Mouse (Mus musculus): ENCODE results near the gene Oprd1.

The Oprd1 gene

DNA sequence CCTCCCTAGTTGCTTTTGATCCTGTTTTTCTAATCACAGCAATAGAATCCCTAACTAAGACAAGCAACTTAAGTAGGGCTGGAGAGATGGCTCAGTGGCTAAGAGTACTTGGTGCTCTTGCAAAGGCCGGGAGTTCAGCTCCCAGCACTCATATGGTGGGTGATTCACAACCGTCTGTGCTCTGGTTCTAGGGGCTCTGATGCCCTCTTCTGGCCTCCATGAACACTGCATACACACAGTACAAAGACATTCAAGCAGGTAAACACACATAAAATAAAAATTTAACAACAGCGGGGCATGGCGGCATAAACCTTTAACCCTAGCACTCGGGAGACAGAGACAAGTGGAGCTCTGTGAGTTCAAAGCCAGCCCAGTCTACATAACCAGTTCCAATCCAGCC, 1.9 kb upstream of the Oprd1 start:
- peaks cover 18% of the 10 kb centered on the region for H3K4me1 ChIP-seq (replicated peaks; ENCODE audit: low read depth, low read length)
- H3K27me3 ChIP-seq (ENCODE audit: insufficient read depth, low read length) = peaks cover 77% of the 10 kb centered on the region
- TF ChIP-seq POU5F1 (IDR thresholded peaks at IDR 0.05; ENCODE audit: borderline replicate concordance, low read length) (no peak), CTCF (conservative IDR thresholded peaks at IDR 0.05; ENCODE audit: low read length) (peak; percentile 19)
- no peak overlapping the region for H3K4me3 ChIP-seq (replicated peaks; ENCODE audit: low read length)
- H3K9me3 ChIP-seq (ENCODE audit: low read length) = no peaks in the 10 kb centered on the region
- H3K36me3 ChIP-seq (ENCODE audit: insufficient read depth, low read length) = no peaks in the 10 kb centered on the region

DNA sequence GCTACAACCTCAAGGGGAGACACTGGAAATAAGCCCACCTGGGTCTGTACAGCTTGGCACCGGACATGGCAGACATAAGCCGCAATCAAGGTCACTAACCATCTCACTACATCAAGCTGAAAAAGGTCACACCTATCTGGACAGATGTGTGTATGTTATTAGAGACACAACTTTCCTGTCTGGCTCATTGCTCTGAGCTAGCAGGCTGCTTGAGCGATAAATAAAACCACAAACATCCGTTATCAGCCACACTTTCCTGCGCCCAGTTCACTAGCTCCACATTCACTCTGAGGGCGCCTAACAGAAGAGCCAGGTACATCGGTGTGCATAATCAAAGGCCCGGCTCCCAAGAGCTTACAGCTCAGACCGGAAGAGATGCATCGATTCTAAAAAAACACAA, 806 bp upstream of the Oprd1 start:
- H3K9me3 ChIP-seq (ENCODE audit: low read length) = no peaks in the 10 kb centered on the region
- no peaks in the 10 kb centered on the region for H3K36me3 ChIP-seq (ENCODE audit: insufficient read depth, low read length)
- peaks cover 23% of the 10 kb centered on the region for H3K4me1 ChIP-seq (replicated peaks; ENCODE audit: low read depth, low read length)
- H3K27me3 ChIP-seq (ENCODE audit: insufficient read depth, low read length) = peaks cover 77% of the 10 kb centered on the region
- H3K4me3 ChIP-seq (replicated peaks; ENCODE audit: low read length) = peak overlapping the region; percentile 77; the same call in 1 of the 2 replicates
- TF ChIP-seq POU5F1 (IDR thresholded peaks at IDR 0.05; ENCODE audit: borderline replicate concordance, low read length) (no peak), CTCF (conservative IDR thresholded peaks at IDR 0.05; ENCODE audit: low read length) (no peak), NANOG (IDR thresholded peaks at IDR 0.05; ENCODE audit: borderline replicate concordance, low read length) (no peak)

GRCm38 (mm10) chr4:132138640-132139039, 5.6 kb downstream of the Oprd1 start:
- Histone ChIP-seq H3K36me3 (ENCODE audit: insufficient read depth, low read length) (no peaks in the 10 kb centered on the region), H3K4me3 (replicated peaks; ENCODE audit: low read length) (no peak overlapping the region), H3K27me3 (ENCODE audit: insufficient read depth, low read length) (peaks cover 42% of the 10 kb centered on the region), H3K4me1 (replicated peaks; ENCODE audit: low read depth, low read length) (peaks cover 40% of the 10 kb centered on the region), H3K9me3 (ENCODE audit: low read length) (no peaks in the 10 kb centered on the region)
- peak; percentile 94 for TF ChIP-seq CTCF (conservative IDR thresholded peaks at IDR 0.05; ENCODE audit: low read length)
- no peak for TF ChIP-seq POU5F1 (IDR thresholded peaks at IDR 0.05; ENCODE audit: borderline replicate concordance, low read length)

GRCm38 (mm10) chr4:132137013-132137412, 7.3 kb downstream of the Oprd1 start:
- Histone ChIP-seq H3K4me3 (replicated peaks; ENCODE audit: low read length) (no peak overlapping the region), H3K36me3 (ENCODE audit: insufficient read depth, low read length) (no peaks in the 10 kb centered on the region), H3K27me3 (ENCODE audit: insufficient read depth, low read length) (peaks cover 26% of the 10 kb centered on the region), H3K9me3 (ENCODE audit: low read length) (no peaks in the 10 kb centered on the region), H3K4me1 (replicated peaks; ENCODE audit: low read depth, low read length) (peaks cover 51% of the 10 kb centered on the region)
- TF ChIP-seq NANOG (IDR thresholded peaks at IDR 0.05; ENCODE audit: borderline replicate concordance, low read length) (no peak), CTCF (conservative IDR thresholded peaks at IDR 0.05; ENCODE audit: low read length) (no peak), POU5F1 (IDR thresholded peaks at IDR 0.05; ENCODE audit: borderline replicate concordance, low read length) (no peak)

- H3K9me3 ChIP-seq (ENCODE audit: low read length) = no peaks in the 10 kb centered on the region
- H3K36me3 ChIP-seq (ENCODE audit: insufficient read depth, low read length) = no peaks in the 10 kb centered on the region
- H3K27me3 ChIP-seq (ENCODE audit: insufficient read depth, low read length) = 0 out of 2 replicates have a peak, but pooled peaks cover 8% of the 10 kb centered on the region
- H3K4me1 ChIP-seq (replicated peaks; ENCODE audit: low read depth, low read length) = peaks cover 72% of the 10 kb centered on the region
- H3K4me3 ChIP-seq (replicated peaks; ENCODE audit: low read length) = peak overlapping the region; percentile 57
- no peak for TF ChIP-seq NANOG (IDR thresholded peaks at IDR 0.05; ENCODE audit: borderline replicate concordance, low read length)
- no peak for TF ChIP-seq POU5F1 (IDR thresholded peaks at IDR 0.05; ENCODE audit: borderline replicate concordance, low read length)
- TF ChIP-seq CTCF (conservative IDR thresholded peaks at IDR 0.05; ENCODE audit: low read length) = no peak
Observed at GRCm38 (mm10) chr4:132133920-132134319, 10.4 kb downstream of the Oprd1 start.

DNA sequence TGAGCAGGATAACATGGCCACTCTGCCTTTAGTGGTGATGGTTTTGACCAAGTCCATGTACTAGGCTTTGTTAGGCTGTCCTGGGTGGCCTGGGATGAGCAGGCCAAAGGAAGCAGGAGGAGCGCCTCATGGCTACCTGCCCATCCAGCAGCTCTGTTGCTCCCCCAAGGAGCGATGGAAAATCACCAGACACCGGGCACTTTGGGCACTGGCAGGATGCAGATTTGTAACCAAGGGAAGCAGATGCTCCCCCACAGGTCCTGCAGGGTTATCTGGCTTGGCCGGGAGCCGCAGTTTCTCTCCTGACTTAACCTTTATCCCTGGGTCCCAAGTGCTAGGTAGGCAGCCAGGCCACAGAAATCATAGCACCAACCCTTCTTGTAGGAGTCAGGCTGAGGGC, 10.9 kb downstream of the Oprd1 start:
- Histone ChIP-seq H3K9me3 (ENCODE audit: low read length) (no peaks in the 10 kb centered on the region), H3K36me3 (ENCODE audit: insufficient read depth, low read length) (no peaks in the 10 kb centered on the region), H3K4me1 (replicated peaks; ENCODE audit: low read depth, low read length) (peaks cover 77% of the 10 kb centered on the region), H3K27me3 (ENCODE audit: insufficient read depth, low read length) (0 out of 2 replicates have a peak, but pooled peaks cover 8% of the 10 kb centered on the region), H3K4me3 (replicated peaks; ENCODE audit: low read length) (peak overlapping the region; percentile 57)
- no peak for TF ChIP-seq POU5F1 (IDR thresholded peaks at IDR 0.05; ENCODE audit: borderline replicate concordance, low read length)
- no peak for TF ChIP-seq CTCF (conservative IDR thresholded peaks at IDR 0.05; ENCODE audit: low read length)
- TF ChIP-seq NANOG (IDR thresholded peaks at IDR 0.05; ENCODE audit: borderline replicate concordance, low read length) = no peak

DNA sequence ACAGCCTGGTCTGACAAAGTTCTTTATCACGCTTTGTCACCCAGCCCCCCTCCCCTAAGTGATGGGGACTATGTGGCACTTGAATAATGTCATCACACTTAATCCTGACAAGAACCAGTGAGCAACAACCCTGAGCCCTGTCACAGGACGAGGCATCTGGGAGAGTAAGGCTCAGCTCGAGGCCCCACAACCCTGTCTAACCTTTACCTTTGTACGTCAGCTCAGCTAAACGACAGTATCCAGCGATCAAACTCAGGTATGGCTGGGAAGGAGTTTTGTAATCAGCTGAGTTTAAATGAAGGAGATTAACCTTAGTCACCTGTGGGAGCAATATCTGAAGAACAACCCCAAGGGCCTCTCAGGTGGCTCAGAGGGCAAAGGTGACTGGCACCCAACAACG, 12.0 kb downstream of the Oprd1 start:
- TF ChIP-seq CTCF (conservative IDR thresholded peaks at IDR 0.05; ENCODE audit: low read length) (no peak), NANOG (IDR thresholded peaks at IDR 0.05; ENCODE audit: borderline replicate concordance, low read length) (no peak), POU5F1 (IDR thresholded peaks at IDR 0.05; ENCODE audit: borderline replicate concordance, low read length) (no peak)
- Histone ChIP-seq H3K4me1 (replicated peaks; ENCODE audit: low read depth, low read length) (peaks cover 81% of the 10 kb centered on the region), H3K9me3 (ENCODE audit: low read length) (no peaks in the 10 kb centered on the region)

DNA sequence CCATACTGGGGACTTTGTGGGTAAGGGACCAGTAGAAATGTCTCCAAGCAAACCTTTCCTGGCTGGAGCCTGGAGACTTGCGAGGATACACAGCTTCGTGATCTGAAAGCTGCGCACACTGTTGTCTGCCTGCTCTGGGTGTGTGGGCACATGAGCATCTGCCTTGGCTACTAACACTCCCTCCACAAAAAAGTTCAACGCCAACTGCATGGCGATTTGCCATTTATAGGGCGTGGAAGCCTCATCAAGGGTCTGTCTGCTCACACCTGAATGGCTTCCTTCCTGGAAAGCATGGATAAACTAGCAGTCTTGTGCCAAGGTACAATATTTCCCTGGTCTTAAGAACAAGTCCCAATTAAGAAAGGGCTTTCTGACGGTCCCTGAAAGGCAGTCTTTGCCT, 12.5 kb downstream of the Oprd1 start:
- no peaks in the 10 kb centered on the region for H3K27me3 ChIP-seq (ENCODE audit: insufficient read depth, low read length)

More for the DNA sequence above, 12.0 kb downstream of the Oprd1 start:
- Histone ChIP-seq H3K27me3 (ENCODE audit: insufficient read depth, low read length) (0 out of 2 replicates have a peak, but pooled peaks cover 3% of the 10 kb centered on the region), H3K4me3 (replicated peaks; ENCODE audit: low read length) (no peak overlapping the region), H3K36me3 (ENCODE audit: insufficient read depth, low read length) (no peaks in the 10 kb centered on the region)

DNA sequence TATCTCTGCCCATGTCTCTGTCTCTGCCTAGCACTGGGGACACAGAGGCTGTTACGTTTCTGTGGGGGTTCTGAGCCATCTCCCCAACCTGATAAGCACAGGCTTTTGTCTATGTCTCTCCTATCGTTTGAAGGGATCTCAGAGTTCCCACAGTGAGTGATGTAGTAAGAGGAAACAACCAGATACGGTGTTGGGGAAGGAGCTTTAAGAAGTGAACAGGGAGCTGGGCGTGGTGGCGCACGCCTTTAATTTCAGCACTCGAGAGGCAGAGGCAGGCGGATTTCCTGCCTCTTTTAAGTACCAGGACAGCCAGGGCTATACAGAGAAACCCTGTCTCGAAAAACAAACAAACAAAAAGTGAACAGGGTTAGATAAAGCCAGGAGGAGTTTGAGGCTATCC, 13.2 kb downstream of the Oprd1 start:
- peak overlapping the region; percentile 63 for H3K4me3 ChIP-seq (replicated peaks; ENCODE audit: low read length)
- peaks cover 86% of the 10 kb centered on the region for H3K4me1 ChIP-seq (replicated peaks; ENCODE audit: low read depth, low read length)
- H3K36me3 ChIP-seq (ENCODE audit: insufficient read depth, low read length) = no peaks in the 10 kb centered on the region
- no peaks in the 10 kb centered on the region for H3K27me3 ChIP-seq (ENCODE audit: insufficient read depth, low read length)
- TF ChIP-seq CTCF (conservative IDR thresholded peaks at IDR 0.05; ENCODE audit: low read length) (no peak), POU5F1 (IDR thresholded peaks at IDR 0.05; ENCODE audit: borderline replicate concordance, low read length) (no peak), NANOG (IDR thresholded peaks at IDR 0.05; ENCODE audit: borderline replicate concordance, low read length) (no peak)
- H3K9me3 ChIP-seq (ENCODE audit: low read length) = no peaks in the 10 kb centered on the region

More for the DNA sequence above, 12.5 kb downstream of the Oprd1 start:
- no peak for TF ChIP-seq POU5F1 (IDR thresholded peaks at IDR 0.05; ENCODE audit: borderline replicate concordance, low read length)
- no peak for TF ChIP-seq CTCF (conservative IDR thresholded peaks at IDR 0.05; ENCODE audit: low read length)
- no peak for TF ChIP-seq NANOG (IDR thresholded peaks at IDR 0.05; ENCODE audit: borderline replicate concordance, low read length)
- Histone ChIP-seq H3K4me1 (replicated peaks; ENCODE audit: low read depth, low read length) (peaks cover 81% of the 10 kb centered on the region), H3K9me3 (ENCODE audit: low read length) (no peaks in the 10 kb centered on the region), H3K36me3 (ENCODE audit: insufficient read depth, low read length) (no peaks in the 10 kb centered on the region), H3K4me3 (replicated peaks; ENCODE audit: low read length) (no peak overlapping the region)

Data from E14TG2a.4 (cell line).